Mouse (Mus musculus): ENCODE measurements around the gene Zc3h12a.

DNA sequence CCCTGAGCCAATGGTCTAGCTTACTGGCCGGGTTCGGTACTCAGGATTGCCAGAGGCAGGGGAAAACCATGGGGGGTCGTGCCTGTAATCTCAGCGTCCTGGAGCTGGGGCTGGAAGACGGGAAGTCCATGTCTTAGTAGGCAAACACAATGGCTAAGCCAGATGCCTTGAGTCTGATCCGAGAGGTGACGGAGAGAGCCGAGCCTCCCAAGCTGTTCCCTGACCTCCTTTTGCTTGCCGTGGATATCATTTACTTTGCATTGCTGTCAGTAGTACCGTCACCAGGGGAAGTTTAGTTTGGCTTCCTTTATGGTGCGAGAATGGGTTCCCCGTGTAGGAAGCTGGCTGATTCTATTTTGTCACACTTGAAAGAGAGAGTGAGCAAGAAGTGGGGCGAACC lies 26.3 kb downstream of the Zc3h12a start:
- TF ChIP-seq CTCF (IDR thresholded peaks at IDR 0.05; ENCODE audit: borderline replicate concordance, extremely low read depth, insufficient read depth, insufficient read length): no peak
- no peak for TF ChIP-seq POLR2A (IDR thresholded peaks at IDR 0.05; ENCODE audit: borderline replicate concordance, extremely low read depth, insufficient read depth, insufficient read length, poor library complexity, severe bottlenecking)
